Mouse (Mus musculus) forebrain, embryonic 12.5 days (tissue): ENCODE measurements around the gene Bri3bp. TPM values are rescaled to one million over a fixed set of nuclear protein-coding genes. Genes with fewer than 3 reads are reported as not detected.
"Not testable (repeated sequence)": the region's sequence is repeated elsewhere in the genome, so short reads cannot be mapped to it uniquely, and the experiment has no call there.

Source experiments
- ATAC-seq: fragments of 200-750 bp; cut with Nextera tagmentation; 2 replicates; pipeline ENCODE4 v1.8.0; 2017; ENCODE audit warnings: moderate TSS enrichment; ENCODE audit not compliant: low FRiP score
- H3K27ac ChIP-seq: fragments of 300-500 bp; sonication (generic); 2 replicates; pipeline ENCODE4 v1.5.1; 2016; ENCODE audit warnings: mild to moderate bottlenecking
- H3K27me3 ChIP-seq: fragments of 300-500 bp; sonication (generic); 2 replicates; pipeline ENCODE4 v1.6.1; 2016; ENCODE audit warnings: mild to moderate bottlenecking
- H3K36me3 ChIP-seq: fragments of 300-500 bp; sonication (generic); replicated peaks from 2 replicates; pipeline ENCODE4 v1.6.1; 2016; ENCODE audit warnings: mild to moderate bottlenecking
- H3K4me1 ChIP-seq: fragments of 300-500 bp; sonication (generic); 2 replicates; pipeline ENCODE4 v1.6.1; 2016
- H3K4me2 ChIP-seq: fragments of 300-500 bp; sonication (generic); 2 replicates; pipeline ENCODE4 v1.6.1; 2016; ENCODE audit warnings: mild to moderate bottlenecking, moderate library complexity
- H3K4me3 ChIP-seq: fragments of 300-500 bp; sonication (generic); replicated peaks from 2 replicates; pipeline ENCODE4 v1.5.1; 2016; ENCODE audit warnings: mild to moderate bottlenecking
- H3K9ac ChIP-seq: fragments of 300-500 bp; sonication (generic); 2 replicates; pipeline ENCODE4 v1.6.1; 2016; ENCODE audit warnings: mild to moderate bottlenecking
- H3K9me3 ChIP-seq: fragments of 300-500 bp; sonication (generic); 2 replicates; pipeline ENCODE4 v1.6.1; 2016
- whole genome bisulfite sequencing: fragments of 180-500 bp; shearing (Covaris S2); methylation state at CpG from one replicate; pipeline ENCODE4 v1.1.7; 2016; 5-methylcytosine and 5-hydroxymethylcytosine counted together
- polyA plus RNA-seq: library from polyadenylated mRNA; unstranded; fragments of >200 nt; fragmentation: Nextera tagmentation; extraction: Ambion mirVana; gene quantifications from 2 replicates; pipeline ENCODE4 v1.2.1, GENCODE M21; 2016

Gene Bri3bp
- polyA plus RNA-seq, 1 experiment from 2014 or later = 43.0 TPM

- Histone ChIP-seq H3K36me3 (peaks cover 33% of the 10 kb centered on the region), H3K9ac (no peak overlapping the region), H3K9me3 (no peaks in the 10 kb centered on the region), H3K27ac (no peak overlapping the region), H3K4me1 (peaks cover 37% of the 10 kb centered on the region), H3K4me3 (no peak overlapping the region), H3K27me3 (no peaks in the 10 kb centered on the region), H3K4me2 (no peak overlapping the region)
- no peak for ATAC-seq
- WGBS = 83% methylated on average over 11 of the region's 11 CpGs
These were observed 39.3 kb downstream of the Bri3bp start for GRCm38 (mm10) chr5:125480434-125481231.

- no peak overlapping the region for H3K9ac ChIP-seq
- ATAC-seq = no peak
- H3K9me3 ChIP-seq = no peaks in the 10 kb centered on the region
- no peaks in the 10 kb centered on the region for H3K27me3 ChIP-seq
- H3K4me2 ChIP-seq = no peak overlapping the region
- peaks cover 25% of the 10 kb centered on the region for H3K4me1 ChIP-seq
- WGBS = 92% methylated on average over 7 of the region's 7 CpGs
- H3K27ac ChIP-seq = no peak overlapping the region
- H3K4me3 ChIP-seq = no peak overlapping the region
- H3K36me3 ChIP-seq = peaks cover 44% of the 10 kb centered on the region
These were observed 41.1 kb downstream of the Bri3bp start for GRCm38 (mm10) chr5:125482474-125482873.

GRCm38 (mm10) chr5:125483712-125484611, 42.6 kb downstream of the Bri3bp start:
- no peak for ATAC-seq
- Histone ChIP-seq H3K4me2 (no peak overlapping the region), H3K27ac (no peak overlapping the region), H3K9ac (no peak overlapping the region), H3K27me3 (no peaks in the 10 kb centered on the region), H3K36me3 (peaks cover 44% of the 10 kb centered on the region), H3K9me3 (no peaks in the 10 kb centered on the region), H3K4me3 (no peak overlapping the region), H3K4me1 (peaks cover 18% of the 10 kb centered on the region)
- WGBS = 86% methylated on average over 6 of the region's 6 CpGs

- H3K27me3 ChIP-seq = no peaks in the 10 kb centered on the region
- ATAC-seq = no peak
- 93% methylated on average over 4 of the region's 4 CpGs for WGBS
- H3K4me3 ChIP-seq = no peak overlapping the region
- H3K9me3 ChIP-seq = no peaks in the 10 kb centered on the region
- H3K27ac ChIP-seq = no peak overlapping the region
- H3K4me1 ChIP-seq = peaks cover 18% of the 10 kb centered on the region
- H3K4me2 ChIP-seq = no peak overlapping the region
- H3K9ac ChIP-seq = no peak overlapping the region
- H3K36me3 ChIP-seq = peaks cover 45% of the 10 kb centered on the region
These were observed 43.8 kb downstream of the Bri3bp start for GRCm38 (mm10) chr5:125485031-125485778.

- WGBS = 100% methylated on average over 1 of the region's 1 CpGs
- Histone ChIP-seq H3K4me2 (no peak overlapping the region), H3K27me3 (no peaks in the 10 kb centered on the region), H3K4me1 (peaks cover 11% of the 10 kb centered on the region; the same call in 1 of the 2 replicates), H3K9ac (no peak overlapping the region), H3K9me3 (no peaks in the 10 kb centered on the region), H3K27ac (no peak overlapping the region), H3K4me3 (no peak overlapping the region), H3K36me3 (peaks cover 53% of the 10 kb centered on the region)
- no peak for ATAC-seq
These were observed 44.7 kb downstream of the Bri3bp start for GRCm38 (mm10) chr5:125486088-125486487.

GRCm38 (mm10) chr5:125487375-125488115, 46.2 kb downstream of the Bri3bp start:
- ATAC-seq = peak; percentile 70
- Histone ChIP-seq H3K27ac (peak overlapping the region; percentile 25; the same call in 1 of the 2 replicates), H3K4me2 (no peak overlapping the region), H3K27me3 (no peaks in the 10 kb centered on the region), H3K9me3 (no peaks in the 10 kb centered on the region), H3K36me3 (peaks cover 62% of the 10 kb centered on the region), H3K4me1 (peaks cover 11% of the 10 kb centered on the region; the same call in 1 of the 2 replicates), H3K4me3 (no peak overlapping the region), H3K9ac (no peak overlapping the region)
- WGBS = 64% methylated on average over 11 of the region's 11 CpGs

- Histone ChIP-seq H3K4me2 (no peak overlapping the region), H3K4me3 (no peak overlapping the region), H3K9ac (no peak overlapping the region), H3K27me3 (no peaks in the 10 kb centered on the region), H3K27ac (no peak overlapping the region), H3K4me1 (peaks cover 11% of the 10 kb centered on the region; the same call in 1 of the 2 replicates), H3K9me3 (no peaks in the 10 kb centered on the region), H3K36me3 (peaks cover 62% of the 10 kb centered on the region)
- 80% methylated on average over 4 of the region's 4 CpGs for WGBS
- peak; percentile 31; the same call in 1 of the 2 replicates for ATAC-seq
These were observed 46.7 kb downstream of the Bri3bp start for GRCm38 (mm10) chr5:125488116-125488455.

- not testable (repeated sequence) for H3K27ac ChIP-seq, H3K9me3 ChIP-seq, ATAC-seq, H3K4me3 ChIP-seq, H3K4me2 ChIP-seq, H3K9ac ChIP-seq, H3K27me3 ChIP-seq
- peaks cover 11% of the 10 kb centered on the region; the same call in 1 of the 2 replicates for H3K4me1 ChIP-seq
- 94% methylated on average over 5 of the region's 5 CpGs for WGBS
- H3K36me3 ChIP-seq = peaks cover 61% of the 10 kb centered on the region
These were observed 47.6 kb downstream of the Bri3bp start for GRCm38 (mm10) chr5:125488953-125489352.

GRCm38 (mm10) chr5:125491107-125491506, 49.7 kb downstream of the Bri3bp start:
- Histone ChIP-seq H3K9ac (no peak overlapping the region), H3K4me1 (peaks cover 11% of the 10 kb centered on the region; the same call in 1 of the 2 replicates), H3K4me2 (no peak overlapping the region), H3K27me3 (no peaks in the 10 kb centered on the region), H3K9me3 (no peaks in the 10 kb centered on the region), H3K4me3 (no peak overlapping the region), H3K27ac (no peak overlapping the region), H3K36me3 (peaks cover 62% of the 10 kb centered on the region)
- no peak for ATAC-seq
- 96% methylated on average over 10 of the region's 10 CpGs for WGBS

GRCm38 (mm10) chr5:125492379-125493092, 51.2 kb downstream of the Bri3bp start:
- H3K4me2 ChIP-seq = no peak overlapping the region
- no peak for ATAC-seq
- H3K27me3 ChIP-seq = no peaks in the 10 kb centered on the region
- H3K4me1 ChIP-seq = 0 out of 2 replicates have a peak, but pooled peaks cover 7% of the 10 kb centered on the region
- no peak overlapping the region for H3K4me3 ChIP-seq
- H3K27ac ChIP-seq = no peak overlapping the region
- H3K9ac ChIP-seq = no peak overlapping the region
- no peaks in the 10 kb centered on the region for H3K9me3 ChIP-seq
- WGBS = 58% methylated on average over 17 of the region's 17 CpGs
- peaks cover 56% of the 10 kb centered on the region for H3K36me3 ChIP-seq

- Histone ChIP-seq H3K9ac (no peak overlapping the region), H3K27me3 (no peaks in the 10 kb centered on the region), H3K4me3 (no peak overlapping the region), H3K4me1 (0 out of 2 replicates have a peak, but pooled peaks cover 3% of the 10 kb centered on the region), H3K27ac (no peak overlapping the region), H3K36me3 (peaks cover 56% of the 10 kb centered on the region), H3K9me3 (no peaks in the 10 kb centered on the region), H3K4me2 (no peak overlapping the region)
- 62% methylated on average over 5 of the region's 5 CpGs for WGBS
- no peak for ATAC-seq
These were observed 51.7 kb downstream of the Bri3bp start for GRCm38 (mm10) chr5:125493093-125493423.
